Mouse (Mus musculus) ES-E14 (cell line): ENCODE data around the gene Ccdc170. TPM values are rescaled to one million over a fixed set of nuclear protein-coding genes. Genes with fewer than 3 reads are reported as not detected.

ENCODE experiments used
- DNase-seq: peaks from one replicate; pipeline ENCODE4 v3.0.0-alpha.2; 2013; ENCODE audit warnings: low read depth, low spot score
- H3K27ac ChIP-seq: 2 replicates; pipeline ENCODE4 v1.5.1; 2012; ENCODE audit warnings: low read depth, mild to moderate bottlenecking, low read length, moderate library complexity, mixed read lengths; ENCODE audit not compliant: poor library complexity, insufficient read depth, severe bottlenecking
- H3K36me3 ChIP-seq: 2 replicates; pipeline ENCODE4 v1.6.1; 2012; ENCODE audit warnings: mild to moderate bottlenecking, low read length, moderate library complexity, mixed read lengths; ENCODE audit not compliant: control insufficient read depth, poor library complexity, insufficient read depth, severe bottlenecking
- H3K4me1 ChIP-seq, 2 experiments: fragments of 150-350 bp in 1 of 2; sonication (generic) in 1 of 2; 2 replicates each; pipeline ENCODE4 v1.6.1; 2012; ENCODE audit warnings: low read length in 2 of 2, mild to moderate bottlenecking in 1 of 2, mixed read lengths in 1 of 2; ENCODE audit not compliant: control insufficient read depth in 2 of 2, insufficient read depth in 2 of 2, poor library complexity in 1 of 2
- H3K4me3 ChIP-seq, 2 experiments: fragments of 150-350 bp in 1 of 2; sonication (generic) in 1 of 2; 2 replicates each; pipeline ENCODE4 v1.5.1; 2012; ENCODE audit warnings: low read length in 2 of 2, low read depth in 1 of 2, mild to moderate bottlenecking in 1 of 2, mixed read lengths in 1 of 2; ENCODE audit not compliant: insufficient read depth in 1 of 2, poor library complexity in 1 of 2, severe bottlenecking in 1 of 2
- H3K9ac ChIP-seq: 2 replicates; pipeline ENCODE4 v1.6.1; 2012; ENCODE audit warnings: low read depth, mild to moderate bottlenecking, low read length, mixed read lengths; ENCODE audit not compliant: poor library complexity, insufficient read depth, severe bottlenecking
- H3K9me3 ChIP-seq: fragments of 150-350 bp; sonication (generic); 2 replicates; pipeline ENCODE4 v1.6.1; 2012; ENCODE audit warnings: low read depth, mild to moderate bottlenecking, low read length; ENCODE audit not compliant: control insufficient read depth, insufficient read depth
- CHD2 ChIP-seq: IDR thresholded peaks from 2 replicates; pipeline ENCODE4 v1.6.1; 2014; ENCODE audit warnings: mild to moderate bottlenecking, low read depth, low read length, inconsistent platforms
- HCFC1 ChIP-seq: IDR thresholded peaks from 2 replicates; pipeline ENCODE4 v1.6.1; 2012; ENCODE audit warnings: low read length, inconsistent platforms, borderline replicate concordance; ENCODE audit not compliant: insufficient read depth
- MAFK ChIP-seq: IDR thresholded peaks from 2 replicates; pipeline ENCODE4 v1.6.1; 2014; ENCODE audit warnings: mild to moderate bottlenecking, low read depth, low read length, inconsistent platforms; ENCODE audit not compliant: insufficient read depth
- ZC3H11A ChIP-seq: IDR thresholded peaks from 2 replicates; pipeline ENCODE4 v1.6.1; 2012; ENCODE audit warnings: low read depth, mild to moderate bottlenecking, inconsistent platforms, low read length, borderline replicate concordance
- ZNF384 ChIP-seq: IDR thresholded peaks from 2 replicates; pipeline ENCODE4 v1.6.1; 2012; ENCODE audit warnings: low read depth, low read length, inconsistent platforms
- in situ Hi-C, 2 experiments: fragments of 600-800 bp; cut with MboI; formaldehyde crosslinking; loops; one replicate each; pipeline ENCODE4 v1.15.1; 2025; ENCODE audit warnings: low sequenced_read_pairs in 2 of 2, inconsistent platforms in 1 of 2; ENCODE audit not compliant: unreplicated experiment in 2 of 2
- total RNA-seq: library from RNA; depleted of rRNA; stranded (reverse); fragments of 300-350 nt; gene quantifications from 2 replicates; pipeline ENCODE4 v1.2.3, GENCODE M21; 2012

Gene Ccdc170
- total RNA-seq, 1 experiment: 0.22 TPM

DNA sequence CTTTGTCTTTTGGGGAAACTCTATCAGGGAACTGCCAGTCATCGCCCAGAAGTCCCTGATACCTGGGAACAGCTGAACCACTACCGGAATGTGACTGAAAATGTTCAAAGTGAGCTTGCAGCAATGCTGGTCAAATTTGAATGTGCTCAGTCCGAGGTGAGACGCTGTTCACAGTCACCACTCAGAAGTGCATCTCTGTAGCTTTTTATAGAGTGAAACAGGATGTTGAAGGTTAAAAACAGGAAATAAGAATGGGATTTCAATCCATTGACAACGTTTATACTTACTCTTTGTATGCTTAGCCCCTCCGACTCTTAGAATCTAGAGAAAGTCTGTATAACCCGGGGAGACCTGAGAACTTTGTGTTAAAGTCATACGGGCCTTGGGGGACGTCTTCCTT is 30.4 kb downstream of the Ccdc170 start:
- no peaks in the 10 kb centered on the region for H3K4me1 ChIP-seq
- in situ Hi-C loops: no loop called here
- no peak for TF ChIP-seq CHD2
- no peak for TF ChIP-seq MAFK
- no peak for TF ChIP-seq HCFC1
- TF ChIP-seq ZNF384: no peak
- TF ChIP-seq ZC3H11A: no peak
- H3K9ac ChIP-seq: no peak overlapping the region
- no peak overlapping the region for H3K27ac ChIP-seq
- H3K4me3 ChIP-seq: no peak overlapping the region
- DNase-seq: no peak
- no peaks in the 10 kb centered on the region for H3K36me3 ChIP-seq
- H3K9me3 ChIP-seq: no peaks in the 10 kb centered on the region

GRCm38 (mm10) chr10:4517614-4518013 is 35.3 kb downstream of the Ccdc170 start:
- Histone ChIP-seq H3K9me3 (no peaks in the 10 kb centered on the region), H3K4me1 (no peaks in the 10 kb centered on the region), H3K36me3 (no peaks in the 10 kb centered on the region), H3K4me3 (no peak overlapping the region), H3K9ac (no peak overlapping the region), H3K27ac (no peak overlapping the region)
- no peak for TF ChIP-seq ZNF384
- no peak for TF ChIP-seq HCFC1
- TF ChIP-seq ZC3H11A: no peak
- no peak for DNase-seq
- in situ Hi-C loops: no loop called here

GRCm38 (mm10) chr10:4519645-4520044 is 37.3 kb downstream of the Ccdc170 start:
- H3K36me3 ChIP-seq: no peaks in the 10 kb centered on the region
- H3K27ac ChIP-seq: no peak overlapping the region
- no peaks in the 10 kb centered on the region for H3K9me3 ChIP-seq
- in situ Hi-C loops: no loop called here
- no peak overlapping the region for H3K4me3 ChIP-seq
- TF ChIP-seq HCFC1 (no peak), CHD2 (no peak), MAFK (no peak), ZNF384 (no peak), ZC3H11A (no peak)
- no peaks in the 10 kb centered on the region for H3K4me1 ChIP-seq
- H3K9ac ChIP-seq: no peak overlapping the region
- no peak for DNase-seq

DNA sequence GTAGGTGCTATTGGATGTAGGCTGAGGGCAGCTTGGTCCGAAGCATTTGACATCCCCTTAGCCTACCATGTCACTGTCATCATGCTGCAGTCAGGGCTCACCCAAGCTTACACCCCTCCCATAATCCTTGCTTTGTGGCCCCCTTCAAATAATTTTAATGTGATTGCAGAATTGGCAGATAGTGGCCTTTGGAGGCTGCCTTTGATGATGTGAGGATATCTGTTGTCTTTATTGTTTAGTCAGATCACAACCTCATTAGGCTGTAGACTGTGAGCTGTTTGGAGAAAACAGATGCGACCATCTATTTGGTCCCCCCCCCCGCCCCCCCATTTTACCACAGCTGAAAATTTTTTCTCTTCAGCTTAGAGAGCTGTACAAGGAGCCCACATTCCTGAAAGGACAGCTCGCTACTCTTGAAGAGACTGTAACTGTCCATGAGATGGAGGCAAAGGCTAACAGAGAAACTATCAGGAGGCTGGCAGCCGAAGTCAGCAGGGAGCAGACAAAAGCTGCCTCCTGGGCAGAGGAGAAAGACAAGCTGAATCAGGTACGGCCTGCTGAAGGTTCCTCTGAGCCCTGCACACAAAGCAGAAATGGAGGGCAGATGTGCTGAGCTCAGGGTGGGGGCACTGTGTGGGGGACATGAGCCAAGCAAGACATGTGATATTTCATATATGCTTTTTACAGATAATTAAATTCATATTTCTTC is 38.2 kb downstream of the Ccdc170 start:
- no peak for DNase-seq
- in situ Hi-C loops: no loop called here
- no peak overlapping the region for H3K4me3 ChIP-seq

More for the DNA sequence above, 38.2 kb downstream of the Ccdc170 start:
- H3K36me3 ChIP-seq: no peaks in the 10 kb centered on the region
- no peak overlapping the region for H3K9ac ChIP-seq
- TF ChIP-seq ZC3H11A (no peak), CHD2 (no peak), MAFK (no peak), ZNF384 (no peak), HCFC1 (no peak)
- no peaks in the 10 kb centered on the region for H3K9me3 ChIP-seq
- no peaks in the 10 kb centered on the region for H3K4me1 ChIP-seq
- H3K27ac ChIP-seq: no peak overlapping the region
